Mouse (Mus musculus): ENCODE data around the gene Cnga2.
A peak's percentile ranks its signal among the peaks of the same experiment; 100 is the strongest.
"Not testable (repeated sequence)": the region's sequence is repeated elsewhere in the genome, so short reads cannot be mapped to it uniquely, and the experiment has no call there.

Gene Cnga2

GRCm38 (mm10) chrX:71991549-71991948, at the start of gene Cnga2:
Gene Cnga2, plus strand, starts transcription at chrX:71991849.
- DNase-seq: no peak

- DNase-seq: peak; percentile 60 to 72
These were observed 45.0 kb upstream of the Cnga2 start for GRCm38 (mm10) chrX:71946631-71947030.

DNA sequence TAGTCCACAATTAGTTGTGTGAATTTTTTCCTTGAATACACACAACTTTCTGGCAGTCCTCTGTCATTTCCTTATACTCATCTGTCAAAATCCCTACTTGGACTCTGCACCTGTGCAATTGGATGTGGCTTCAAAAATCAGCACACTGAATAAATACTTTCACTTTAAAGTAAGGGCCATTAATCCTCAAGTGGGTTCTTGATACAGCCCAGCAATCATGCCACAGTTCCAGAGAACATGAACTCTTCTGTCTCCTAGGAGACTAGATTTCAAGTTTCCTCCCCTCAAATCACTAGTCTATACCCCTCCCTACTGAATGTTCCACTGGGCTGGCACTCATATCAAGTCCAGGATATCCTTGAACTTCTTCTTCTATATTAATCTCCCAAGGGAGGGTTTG, 33.3 kb upstream of the Cnga2 start:
- DNase-seq: no peak

GRCm38 (mm10) chrX:71962073-71963051, 29.3 kb upstream of the Cnga2 start, which contains the start of gene Prrg3:
Gene Prrg3, plus strand, starts transcription at chrX:71962624.
- DNase-seq: peak; percentile 67 to 71

DNA sequence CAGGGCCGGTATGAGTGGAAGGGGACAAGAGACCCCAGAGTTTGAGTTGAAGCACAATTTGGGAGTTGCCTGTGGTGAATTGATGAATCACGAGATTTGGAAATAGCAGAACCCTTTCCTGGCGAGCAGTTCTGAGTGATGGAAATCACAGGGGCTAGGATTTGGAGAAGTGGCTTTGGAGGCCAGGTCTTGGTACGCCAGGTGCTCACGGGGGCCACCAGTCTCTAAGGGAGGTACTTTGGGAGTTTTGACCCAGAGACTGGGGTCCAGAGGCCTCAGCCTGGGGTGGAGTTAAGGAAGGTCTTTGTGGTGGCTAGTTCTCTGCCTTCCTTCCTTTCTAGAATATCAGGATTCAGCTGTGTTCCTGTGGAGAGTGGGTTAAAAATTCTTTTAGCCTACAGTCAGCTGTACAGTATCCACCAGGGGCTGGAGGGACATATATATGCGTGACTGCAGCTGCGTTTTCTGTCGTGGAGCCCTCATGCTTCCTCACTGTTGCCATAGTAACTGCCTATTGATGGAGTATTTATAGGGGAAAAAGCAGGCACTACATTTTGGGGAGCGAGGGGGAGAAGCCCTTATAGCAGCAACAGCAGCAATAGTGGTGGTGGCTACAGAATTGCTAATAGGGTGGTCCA, 28.3 kb upstream of the Cnga2 start:
- no peak for DNase-seq

- DNase-seq: no peak
These were observed 23.4 kb upstream of the Cnga2 start for GRCm38 (mm10) chrX:71968216-71968615.

- no peak for DNase-seq
These were observed 22.8 kb upstream of the Cnga2 start for GRCm38 (mm10) chrX:71968816-71969215.

DNA sequence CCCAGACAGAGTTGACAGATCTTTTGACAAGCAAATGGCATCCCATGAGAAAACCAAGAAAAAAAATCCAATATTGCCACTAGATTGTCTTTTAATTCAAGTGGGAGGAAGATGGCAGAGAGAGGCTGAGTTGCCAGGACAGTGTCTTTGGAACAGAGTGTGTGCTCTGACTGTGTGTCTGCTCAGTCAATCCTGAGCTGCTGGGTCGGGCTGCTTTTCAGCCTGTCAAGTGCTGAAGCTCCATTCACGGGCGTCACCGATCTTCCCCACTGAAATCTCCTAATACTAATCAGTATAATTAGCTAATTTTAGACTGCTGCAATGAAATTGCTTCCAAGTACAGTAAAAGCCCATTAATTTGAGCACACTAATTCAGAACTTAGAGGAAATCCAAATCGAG, 20.3 kb upstream of the Cnga2 start:
- no peak for DNase-seq

GRCm38 (mm10) chrX:71972686-71973085, 19.0 kb upstream of the Cnga2 start, which contains the start of gene Fate1:
Gene Fate1, plus strand, starts transcription at chrX:71972986.
- DNase-seq: no peak

DNA sequence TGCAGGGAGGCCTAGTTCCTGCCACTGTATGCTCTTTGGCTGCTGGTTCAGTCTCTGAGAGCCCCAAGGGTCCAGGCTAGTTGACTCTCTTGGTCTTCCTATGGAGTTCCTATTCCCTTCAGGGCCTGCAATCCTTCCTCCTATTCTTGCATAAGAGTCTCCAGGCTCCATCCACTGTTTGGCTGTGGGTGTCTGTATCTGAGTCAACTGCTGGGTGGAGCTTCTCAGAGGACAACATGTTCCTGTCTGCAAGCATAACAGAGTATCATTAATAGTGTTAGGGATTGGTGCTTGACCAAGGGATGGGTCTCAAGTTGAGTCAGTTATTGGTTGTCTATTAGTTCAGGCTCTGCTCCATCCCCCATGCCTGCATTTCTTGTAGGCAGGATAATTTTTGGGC, 14.0 kb upstream of the Cnga2 start:
- not testable (repeated sequence) for DNase-seq

- no peak for DNase-seq
These were observed 11.2 kb upstream of the Cnga2 start for GRCm38 (mm10) chrX:71980443-71980842.

GRCm38 (mm10) chrX:71981322-71981721, 10.3 kb upstream of the Cnga2 start:
- DNase-seq: no peak

- DNase-seq: no peak
These were observed 8.4 kb upstream of the Cnga2 start for GRCm38 (mm10) chrX:71983205-71983604.

DNA sequence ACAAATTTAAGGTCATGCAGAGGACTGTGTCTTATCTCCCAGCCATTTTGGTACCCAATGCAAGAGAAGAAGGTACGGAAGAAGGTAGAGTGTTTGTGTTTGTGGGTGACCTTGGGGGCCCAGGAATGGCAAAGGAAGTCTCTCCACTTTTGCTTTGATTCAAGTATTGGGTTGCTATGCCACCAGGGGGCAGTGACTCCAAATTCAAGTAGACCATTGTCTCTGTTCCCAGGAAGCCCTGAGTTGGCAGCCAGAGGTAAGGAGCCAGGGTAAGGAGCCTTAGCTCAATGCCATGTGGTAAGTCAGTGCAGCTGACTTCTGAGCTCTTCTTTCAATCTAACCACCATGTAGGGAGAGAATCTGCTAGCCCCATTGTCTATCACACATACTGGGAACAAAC, 7.9 kb upstream of the Cnga2 start:
- peak; percentile 5 to 31 for DNase-seq

- no peak for DNase-seq
These were observed 4.3 kb downstream of the Cnga2 start for GRCm38 (mm10) chrX:71995972-71996371.

GRCm38 (mm10) chrX:72009930-72010329, 18.3 kb downstream of the Cnga2 start:
- no peak for DNase-seq

DNA sequence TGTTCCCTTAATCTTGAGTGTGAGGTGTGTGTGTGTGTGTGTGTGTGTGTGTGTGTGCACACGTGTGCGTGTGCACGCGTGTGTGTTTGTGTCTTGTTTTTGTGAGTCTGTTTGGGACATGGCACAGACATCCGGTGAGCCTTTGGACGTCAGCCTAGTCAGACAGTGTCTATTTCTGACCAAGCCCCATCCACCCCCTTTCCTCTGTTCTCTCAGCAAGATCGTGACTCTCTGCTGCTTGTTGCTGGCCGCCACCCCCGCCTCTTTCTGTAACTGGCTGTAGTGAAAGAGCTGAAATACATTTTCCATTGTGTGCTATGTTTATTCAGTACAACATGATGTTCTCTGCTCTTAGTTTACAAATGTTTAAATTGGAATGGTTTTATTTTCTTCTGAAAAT, 20.6 kb downstream of the Cnga2 start:
- peak; percentile 27 to 41 for DNase-seq

- peak; percentile 51 to 66 for DNase-seq
These were observed 21.2 kb downstream of the Cnga2 start for GRCm38 (mm10) chrX:72012804-72013203.

GRCm38 (mm10) chrX:72022241-72022640, 30.6 kb downstream of the Cnga2 start:
- no peak for DNase-seq

- DNase-seq: peak; percentile 38 to 65
These were observed 31.2 kb downstream of the Cnga2 start for GRCm38 (mm10) chrX:72022750-72023398.

DNA sequence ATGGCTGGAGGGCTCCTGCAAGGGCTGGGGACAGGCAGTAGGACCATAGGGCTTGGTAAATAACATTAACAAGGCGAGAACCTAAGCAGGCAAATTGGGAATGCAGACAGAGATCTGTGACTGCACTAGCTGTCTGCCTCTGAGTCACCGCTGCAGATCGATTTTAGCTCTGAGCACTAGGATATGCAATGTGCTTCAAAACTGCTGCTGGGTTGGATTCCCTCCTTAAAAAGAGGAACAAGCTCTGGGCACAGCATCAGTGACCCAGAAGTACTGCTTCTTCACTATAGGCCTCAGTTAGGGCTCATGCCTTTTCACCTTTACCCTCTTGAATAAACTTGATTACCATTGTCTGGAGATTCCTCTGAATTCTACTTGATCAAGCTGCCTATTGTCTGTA, 31.9 kb downstream of the Cnga2 start:
- DNase-seq: no peak

GRCm38 (mm10) chrX:72044056-72044455, 52.4 kb downstream of the Cnga2 start:
- DNase-seq: no peak

DNA sequence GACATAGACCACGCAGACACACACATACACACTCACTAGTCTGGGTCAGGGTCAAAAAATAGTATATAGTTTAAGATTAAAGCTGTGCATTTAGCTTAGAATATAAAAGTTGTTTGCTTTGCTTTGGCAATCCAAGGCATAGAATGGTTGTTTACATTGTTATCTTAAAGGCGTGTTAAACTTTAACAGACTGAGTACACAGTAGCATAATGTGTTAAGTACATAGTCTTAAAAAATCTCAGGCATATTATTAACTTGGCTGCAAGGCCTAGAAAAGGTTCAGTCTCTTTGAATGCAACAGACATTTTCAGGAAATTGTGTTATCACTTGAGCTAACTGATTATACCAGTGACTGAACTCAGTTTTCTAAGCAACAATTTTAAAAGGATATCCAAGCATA, 56.3 kb downstream of the Cnga2 start:
- no peak for DNase-seq

Measured in cerebellum, postnatal 14 days (tissue).